Mouse (Mus musculus): ENCODE measurements around the gene Psmd12. TPM values are rescaled to one million over a fixed set of nuclear protein-coding genes. Genes with fewer than 3 reads are reported as not detected.

The Psmd12 gene
- polyA plus RNA-seq, 1 experiment = 65.4 TPM

DNA sequence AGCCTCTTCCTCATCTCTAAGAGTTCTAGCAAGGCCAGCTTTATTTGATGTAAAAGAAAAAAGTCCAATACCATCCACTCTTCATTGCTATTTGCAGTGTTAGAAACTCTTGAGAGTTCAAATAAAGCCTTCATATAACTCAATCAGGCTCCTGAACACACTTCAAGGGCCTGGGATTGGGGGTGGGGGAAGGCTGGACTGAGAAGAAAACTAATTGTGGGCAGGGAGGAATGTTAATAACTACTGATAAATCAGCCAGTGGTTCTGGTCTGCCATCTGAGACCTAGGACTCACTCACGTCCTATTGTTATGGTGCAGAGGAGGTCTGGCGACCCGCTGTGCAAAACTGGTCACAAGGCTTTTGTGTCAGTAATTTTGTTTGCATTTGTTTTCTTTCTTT lies 48.3 kb downstream of the Psmd12 start:
- peaks cover 9% of the 10 kb centered on the region for H3K4me1 ChIP-seq (ENCODE audit: control insufficient read depth, insufficient read depth, low read length)
- no peak overlapping the region for H3K27ac ChIP-seq (ENCODE audit: insufficient read depth, low read depth, low read length)
- H3K4me3 ChIP-seq (ENCODE audit: insufficient read depth, low read length) = no peak overlapping the region
- TF ChIP-seq POLR2A (IDR thresholded peaks at IDR 0.05; ENCODE audit: borderline replicate concordance, low read depth, low read length) (no peak), CTCF (IDR thresholded peaks at IDR 0.05; ENCODE audit: low read depth, low read length) (no peak)

DNA sequence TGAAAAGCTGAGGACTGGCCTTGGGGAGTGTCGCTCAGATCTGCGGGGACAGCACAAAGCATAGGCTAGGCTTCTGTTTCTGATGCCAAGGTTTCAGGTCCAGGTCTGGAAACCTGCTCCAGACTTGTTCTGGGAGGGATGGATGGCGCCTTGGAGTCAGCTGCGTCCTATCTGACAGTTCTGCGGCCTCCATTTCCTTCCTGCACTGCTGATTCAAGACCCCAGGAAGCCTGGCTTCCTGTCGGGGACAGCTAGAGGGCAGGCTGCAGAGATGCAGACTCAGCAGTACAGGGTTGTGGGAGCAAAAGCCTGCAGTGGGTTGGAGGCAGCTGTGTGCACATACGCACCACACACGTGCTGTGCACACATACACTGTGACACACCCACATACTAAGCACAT lies 50.0 kb downstream of the Psmd12 start:
- peak overlapping the region; percentile 20; the same call in 1 of the 2 replicates for H3K27ac ChIP-seq (ENCODE audit: insufficient read depth, low read depth, low read length)
- peaks cover 9% of the 10 kb centered on the region for H3K4me1 ChIP-seq (ENCODE audit: control insufficient read depth, insufficient read depth, low read length)
- TF ChIP-seq CTCF (IDR thresholded peaks at IDR 0.05; ENCODE audit: low read depth, low read length) = no peak
- TF ChIP-seq POLR2A (IDR thresholded peaks at IDR 0.05; ENCODE audit: borderline replicate concordance, low read depth, low read length) = no peak
- H3K4me3 ChIP-seq (ENCODE audit: insufficient read depth, low read length) = no peak overlapping the region

DNA sequence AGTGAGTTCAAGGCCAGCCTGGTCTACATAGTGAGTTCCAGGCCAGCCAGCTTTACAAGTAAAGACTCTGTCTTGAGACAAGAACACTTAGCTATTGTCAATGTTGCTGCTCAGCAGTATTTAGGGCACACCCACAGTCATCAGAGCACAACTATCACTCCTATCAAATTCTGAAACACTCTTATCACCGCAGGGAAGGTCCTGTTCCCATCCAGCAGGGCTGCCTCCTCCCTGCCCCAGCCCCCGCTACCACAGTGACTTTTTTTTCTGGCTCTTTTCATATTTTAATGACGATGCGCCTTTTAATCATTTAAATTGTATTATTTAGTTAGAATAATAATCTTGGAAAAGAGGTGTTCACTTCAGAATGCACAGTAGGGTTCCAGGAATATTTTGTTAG lies 52.2 kb downstream of the Psmd12 start:
- Histone ChIP-seq H3K4me3 (ENCODE audit: insufficient read depth, low read length) (no peak overlapping the region), H3K27ac (ENCODE audit: insufficient read depth, low read depth, low read length) (no peak overlapping the region)
- TF ChIP-seq POLR2A (IDR thresholded peaks at IDR 0.05; ENCODE audit: borderline replicate concordance, low read depth, low read length) (no peak), CTCF (IDR thresholded peaks at IDR 0.05; ENCODE audit: low read depth, low read length) (no peak)

DNA sequence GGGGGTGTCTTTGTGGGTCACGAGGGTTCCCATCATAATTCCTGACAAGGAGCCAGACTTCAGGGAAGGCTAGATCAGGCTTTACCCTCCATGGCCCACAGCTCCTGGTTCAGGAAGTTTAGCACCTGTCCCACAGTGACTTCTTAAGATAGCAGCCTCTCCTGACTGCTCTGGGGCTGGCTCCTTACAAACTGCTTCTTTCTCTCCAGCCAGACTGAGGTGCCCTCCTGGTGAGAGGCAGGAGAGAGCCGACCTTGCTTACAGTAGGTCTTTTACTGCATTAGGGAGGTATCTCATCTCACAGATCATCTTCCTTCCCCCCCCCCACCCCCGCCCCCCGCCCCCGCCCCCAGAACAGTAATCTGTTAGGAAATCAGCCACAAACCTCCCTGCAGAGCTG lies 53.0 kb downstream of the Psmd12 start:
- peaks cover 9% of the 10 kb centered on the region for H3K4me1 ChIP-seq (ENCODE audit: control insufficient read depth, insufficient read depth, low read length)
- H3K27ac ChIP-seq (ENCODE audit: insufficient read depth, low read depth, low read length) = no peak overlapping the region
- no peak overlapping the region for H3K4me3 ChIP-seq (ENCODE audit: insufficient read depth, low read length)
- TF ChIP-seq CTCF (IDR thresholded peaks at IDR 0.05; ENCODE audit: low read depth, low read length) (no peak), POLR2A (IDR thresholded peaks at IDR 0.05; ENCODE audit: borderline replicate concordance, low read depth, low read length) (no peak)

More for the DNA sequence above, 52.2 kb downstream of the Psmd12 start:
- H3K4me1 ChIP-seq (ENCODE audit: control insufficient read depth, insufficient read depth, low read length) = peaks cover 9% of the 10 kb centered on the region

DNA sequence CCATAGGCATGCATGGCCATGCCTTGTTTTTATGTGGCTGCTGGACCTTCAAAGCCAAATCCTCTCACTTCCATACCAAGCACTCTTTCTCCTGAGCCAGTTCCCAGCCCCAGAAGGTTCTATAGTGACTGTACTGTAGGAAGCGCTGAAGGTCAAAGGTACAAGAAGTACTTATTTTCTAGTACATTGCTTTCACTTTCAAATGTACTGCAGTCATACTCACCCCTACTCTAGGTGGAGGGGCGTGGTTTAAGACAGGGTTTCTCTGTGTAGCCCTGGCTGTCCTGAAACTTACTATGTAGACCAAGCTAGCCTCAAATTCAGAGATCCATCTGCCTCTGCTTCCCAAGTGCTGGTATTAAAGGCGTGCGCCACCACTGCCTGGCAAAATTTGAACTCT lies 59.7 kb downstream of the Psmd12 start:
- no peak for TF ChIP-seq CTCF (IDR thresholded peaks at IDR 0.05; ENCODE audit: low read depth, low read length)
- TF ChIP-seq POLR2A (IDR thresholded peaks at IDR 0.05; ENCODE audit: borderline replicate concordance, low read depth, low read length) = no peak
- H3K4me3 ChIP-seq (ENCODE audit: insufficient read depth, low read length) = no peak overlapping the region
- no peak overlapping the region for H3K27ac ChIP-seq (ENCODE audit: insufficient read depth, low read depth, low read length)
- H3K4me1 ChIP-seq (ENCODE audit: control insufficient read depth, insufficient read depth, low read length) = no peaks in the 10 kb centered on the region

DNA sequence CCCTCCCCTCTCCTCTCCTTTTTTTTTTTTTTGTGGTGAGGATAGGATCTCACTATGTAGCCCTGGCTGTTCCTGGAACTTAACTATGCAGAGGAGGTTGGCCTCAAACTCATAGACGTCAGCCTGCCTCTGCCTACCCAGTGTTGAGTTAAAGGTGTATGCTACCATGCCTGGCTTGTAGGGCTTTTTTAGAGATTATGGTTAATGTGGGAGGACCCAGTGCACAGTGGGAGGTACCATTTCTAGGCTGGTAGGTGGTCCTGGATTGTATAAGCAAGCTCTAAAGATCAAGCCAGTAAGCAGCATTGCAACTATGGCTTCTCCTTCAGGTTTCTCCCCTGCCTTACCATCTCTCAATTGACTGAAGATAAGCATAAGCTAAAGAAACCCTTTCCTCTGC lies 61.1 kb downstream of the Psmd12 start:
- Histone ChIP-seq H3K4me1 (ENCODE audit: control insufficient read depth, insufficient read depth, low read length) (no peaks in the 10 kb centered on the region), H3K4me3 (ENCODE audit: insufficient read depth, low read length) (no peak overlapping the region), H3K27ac (ENCODE audit: insufficient read depth, low read depth, low read length) (no peak overlapping the region)
- no peak for TF ChIP-seq CTCF (IDR thresholded peaks at IDR 0.05; ENCODE audit: low read depth, low read length)
- TF ChIP-seq POLR2A (IDR thresholded peaks at IDR 0.05; ENCODE audit: borderline replicate concordance, low read depth, low read length) = no peak

DNA sequence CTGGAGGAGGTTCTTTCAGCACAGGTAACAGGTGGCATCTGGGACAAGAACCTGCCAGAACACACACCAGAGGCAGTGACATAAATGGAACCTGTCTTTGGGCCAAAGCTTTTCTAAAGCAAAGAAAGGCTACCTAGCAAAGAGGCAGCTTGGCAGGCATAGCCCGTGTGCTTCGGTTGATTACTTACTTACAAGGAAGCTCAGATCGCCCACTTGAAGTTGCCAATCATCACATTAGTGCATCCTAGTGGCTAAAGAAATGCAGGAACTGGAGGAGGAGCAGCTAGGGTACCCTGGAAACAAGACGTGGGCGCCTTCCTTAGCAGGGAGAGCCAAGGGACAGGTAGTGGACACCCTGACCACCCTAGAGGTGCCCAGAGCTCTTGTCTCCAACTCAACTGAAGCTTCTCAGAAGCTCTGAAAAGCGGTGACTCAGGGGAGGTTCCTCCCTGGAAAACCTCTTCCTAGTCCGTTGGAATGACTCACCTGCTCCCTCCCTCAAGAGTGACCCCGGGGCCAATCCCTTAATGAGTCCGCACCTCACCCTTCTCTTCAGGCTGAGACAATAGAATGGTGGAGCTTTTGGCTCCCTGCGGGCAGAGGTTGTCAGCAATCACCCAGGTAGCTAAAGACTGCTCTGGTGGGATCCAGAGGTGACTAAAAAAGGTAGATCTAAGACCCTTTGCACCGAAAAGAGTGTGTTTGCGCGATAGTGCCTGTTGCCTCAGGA lies 66.6 kb downstream of the Psmd12 start:
- Histone ChIP-seq H3K27ac (ENCODE audit: insufficient read depth, low read depth, low read length) (no peak overlapping the region), H3K4me3 (ENCODE audit: insufficient read depth, low read length) (no peak overlapping the region), H3K4me1 (ENCODE audit: control insufficient read depth, insufficient read depth, low read length) (0 out of 2 replicates have a peak, but pooled peaks cover 3% of the 10 kb centered on the region)
- no peak for TF ChIP-seq POLR2A (IDR thresholded peaks at IDR 0.05; ENCODE audit: borderline replicate concordance, low read depth, low read length)
- TF ChIP-seq CTCF (IDR thresholded peaks at IDR 0.05; ENCODE audit: low read depth, low read length) = no peak

DNA sequence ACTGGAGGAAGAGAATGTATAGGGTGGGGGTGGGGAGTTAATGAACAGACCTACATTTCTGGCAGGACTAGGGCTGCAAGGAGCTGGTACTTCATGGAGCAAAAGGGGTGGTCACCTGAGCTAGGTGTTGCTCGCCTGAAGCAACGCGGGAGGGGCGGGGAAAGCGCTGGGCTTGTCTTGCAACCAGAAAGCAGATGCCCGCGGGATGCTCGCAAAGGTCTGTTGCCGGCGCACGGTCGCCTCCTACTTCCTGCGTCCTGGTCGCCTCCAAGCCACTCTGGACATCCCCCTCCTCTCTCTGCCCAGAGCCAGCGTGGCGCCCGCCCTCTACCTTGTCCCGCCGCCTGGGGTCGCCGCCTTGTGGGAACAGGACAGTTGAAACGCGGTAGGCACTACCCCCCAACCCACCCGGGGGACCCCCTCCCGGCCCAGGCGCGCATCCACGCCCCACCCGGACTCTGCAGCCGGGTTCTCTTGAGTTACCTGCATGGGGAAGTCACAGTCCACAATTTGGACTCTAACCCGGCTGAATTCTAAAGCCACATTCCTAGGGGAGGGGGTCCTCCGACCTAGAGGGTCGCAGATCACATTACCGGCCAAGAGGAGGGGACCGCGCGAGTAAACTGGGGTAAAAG lies 67.5 kb downstream of the Psmd12 start:
- H3K27ac ChIP-seq (ENCODE audit: insufficient read depth, low read depth, low read length) = no peak overlapping the region
- no peak for TF ChIP-seq POLR2A (IDR thresholded peaks at IDR 0.05; ENCODE audit: borderline replicate concordance, low read depth, low read length)
- TF ChIP-seq CTCF (IDR thresholded peaks at IDR 0.05; ENCODE audit: low read depth, low read length) = no peak
- H3K4me1 ChIP-seq (ENCODE audit: control insufficient read depth, insufficient read depth, low read length) = 0 out of 2 replicates have a peak, but pooled peaks cover 3% of the 10 kb centered on the region
- H3K4me3 ChIP-seq (ENCODE audit: insufficient read depth, low read length) = peak overlapping the region; percentile 95

DNA sequence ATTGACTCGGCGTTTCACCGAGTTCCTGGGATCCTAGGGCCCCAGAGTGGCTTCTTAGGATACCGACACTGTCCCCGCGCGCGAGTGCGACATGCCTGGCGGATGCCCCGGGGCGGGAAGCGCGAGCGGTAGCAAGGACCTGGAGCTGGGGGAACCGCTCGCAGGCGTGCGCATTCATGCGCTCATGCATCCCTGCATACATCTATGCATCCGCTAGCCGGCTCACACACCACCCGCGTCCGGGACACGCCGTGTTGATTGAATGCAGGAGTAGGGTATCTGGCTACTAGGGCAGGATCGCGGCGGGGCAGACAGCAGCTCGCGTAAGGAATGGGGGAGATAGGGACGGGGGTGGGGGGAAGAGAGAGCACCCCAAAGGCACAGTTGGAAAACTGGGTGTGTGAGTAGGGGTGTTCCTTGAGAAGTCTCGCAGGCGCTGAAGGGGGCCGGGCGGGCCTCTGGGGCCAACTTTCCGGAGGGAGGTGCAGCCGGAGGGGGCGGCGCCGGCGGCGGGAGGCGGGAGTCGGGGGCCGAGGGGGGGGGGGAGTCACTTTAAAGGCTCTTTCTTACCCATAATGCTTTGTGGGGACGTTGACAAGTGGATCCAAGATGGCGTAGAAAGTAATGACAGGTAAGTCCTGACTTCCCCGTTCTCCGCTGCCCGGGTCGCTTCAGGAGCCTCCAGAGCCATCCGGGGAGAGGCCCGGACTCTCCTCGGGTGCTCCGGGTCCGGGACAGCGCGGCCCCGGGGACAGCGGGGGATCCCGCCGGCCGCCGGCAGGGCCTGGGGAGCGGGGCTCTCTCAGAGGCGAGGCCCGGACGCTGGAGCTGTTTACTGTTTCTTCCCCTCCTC lies 68.3 kb downstream of the Psmd12 start, which contains the start of gene Helz:
Gene Helz, plus strand, starts transcription at position 580 of the 853 bp plus-strand sequence.
- no peak for TF ChIP-seq CTCF (IDR thresholded peaks at IDR 0.05; ENCODE audit: low read depth, low read length)
- no peak for TF ChIP-seq POLR2A (IDR thresholded peaks at IDR 0.05; ENCODE audit: borderline replicate concordance, low read depth, low read length)
- Histone ChIP-seq H3K4me3 (ENCODE audit: insufficient read depth, low read length) (peak within 1 kb of the TSS; percentile 95), H3K4me1 (ENCODE audit: control insufficient read depth, insufficient read depth, low read length) (0 out of 2 replicates have a peak, but pooled peaks cover 3% of the 10 kb centered on the region), H3K27ac (ENCODE audit: insufficient read depth, low read depth, low read length) (peak within 1 kb of the TSS; percentile 23; the same call in 1 of the 2 replicates)

Data from bone marrow macrophage, adult 2 months (primary cell).